Mouse (Mus musculus): ENCODE measurements at regions not wholly inside any gene's neighbourhood (a gene's known extent, or its start where the extent isn't known, plus 50 kb on each side); places are given as distances from the start of the nearest gene placed in this dataset.

DNA sequence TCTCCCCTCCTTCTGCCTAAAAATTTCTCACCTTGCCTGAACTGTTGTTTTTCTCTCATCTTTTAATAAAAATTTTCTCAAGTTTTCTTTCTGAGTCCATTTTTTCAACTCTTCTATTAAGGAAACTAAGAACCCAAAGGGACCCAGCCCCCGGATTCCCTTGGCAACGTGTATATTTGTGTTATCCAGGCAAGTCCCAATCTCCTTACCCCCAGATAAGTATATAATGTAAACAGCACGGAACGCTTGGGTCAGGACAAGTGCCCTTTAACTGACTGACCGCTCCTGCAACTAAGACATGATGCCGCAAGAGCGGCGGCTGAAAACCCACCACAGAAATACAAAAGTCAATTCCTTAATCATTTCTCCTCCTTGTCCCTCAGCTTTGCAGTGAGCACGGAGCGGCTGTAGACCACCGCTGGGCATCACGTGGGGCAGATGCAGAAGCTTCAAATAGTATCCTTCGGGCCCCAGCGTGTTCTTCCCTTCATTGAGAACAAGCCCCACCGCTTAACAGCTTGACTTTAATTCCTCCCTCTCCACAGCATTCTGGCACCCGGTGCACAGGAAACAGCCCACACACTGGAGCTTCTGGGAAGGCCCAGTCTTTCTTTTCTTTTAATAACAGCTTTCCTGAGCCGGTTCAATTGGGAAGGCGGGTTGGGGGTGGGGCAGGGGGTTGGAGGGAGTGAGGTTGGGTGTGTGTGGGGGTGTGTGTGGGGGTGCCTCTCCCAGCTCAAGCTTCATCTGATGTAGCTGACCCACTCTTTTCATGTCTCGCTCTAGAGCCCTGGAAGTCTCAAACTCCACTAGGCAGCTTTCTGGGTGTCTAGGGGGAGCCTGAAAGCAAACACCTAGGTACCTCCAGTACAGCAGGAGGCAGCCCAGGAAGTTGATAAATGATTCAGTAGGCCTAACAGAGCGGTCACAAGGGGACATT lies 234.9 kb downstream of the Csl start:
- in situ Hi-C loops (cut with MboI; ENCODE audit: low sequenced_read_pairs): no loop called here

DNA sequence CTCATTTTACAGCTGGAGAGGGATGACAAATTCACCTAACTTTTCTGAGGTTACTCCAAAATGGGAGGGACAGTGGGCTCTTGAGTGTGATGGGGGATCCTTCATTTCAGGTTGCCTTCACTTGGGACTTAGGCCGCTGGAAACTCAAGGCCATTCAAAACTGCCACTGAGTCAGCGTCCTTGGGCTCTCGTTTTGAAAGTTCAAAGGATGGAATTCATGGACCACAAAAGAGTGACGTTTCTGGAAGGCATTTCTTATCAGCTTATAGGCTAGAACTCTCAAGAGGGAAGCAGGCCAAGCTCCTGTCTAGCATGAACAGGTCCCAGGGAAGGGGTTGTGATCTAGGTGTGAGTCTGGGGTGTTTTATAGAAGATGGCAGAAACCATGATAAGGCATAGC lies 233.3 kb downstream of the Csl start:
- in situ Hi-C loops (cut with MboI; ENCODE audit: low sequenced_read_pairs): no loop called here

DNA sequence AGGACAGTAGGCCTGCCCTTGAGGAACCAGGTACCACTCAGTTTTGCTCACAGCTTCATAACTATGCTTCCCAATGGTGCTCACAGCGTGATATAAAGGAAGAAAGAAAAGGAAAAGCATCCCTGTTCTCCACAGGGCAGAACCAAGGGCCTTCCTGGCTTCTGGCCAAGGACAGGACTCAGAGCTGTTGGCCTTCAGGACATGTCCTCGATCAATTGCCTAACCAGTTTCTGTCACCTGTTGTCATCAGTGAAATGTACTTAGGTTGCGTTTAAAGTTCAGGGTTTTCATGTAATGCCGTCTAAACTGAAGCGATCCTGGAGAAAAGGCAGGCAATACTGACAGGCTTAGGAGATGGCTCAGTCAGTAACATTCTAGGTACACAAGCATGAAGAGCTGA lies 232.9 kb downstream of the Csl start:
- in situ Hi-C loops (cut with MboI; ENCODE audit: low sequenced_read_pairs): no loop called here

DNA sequence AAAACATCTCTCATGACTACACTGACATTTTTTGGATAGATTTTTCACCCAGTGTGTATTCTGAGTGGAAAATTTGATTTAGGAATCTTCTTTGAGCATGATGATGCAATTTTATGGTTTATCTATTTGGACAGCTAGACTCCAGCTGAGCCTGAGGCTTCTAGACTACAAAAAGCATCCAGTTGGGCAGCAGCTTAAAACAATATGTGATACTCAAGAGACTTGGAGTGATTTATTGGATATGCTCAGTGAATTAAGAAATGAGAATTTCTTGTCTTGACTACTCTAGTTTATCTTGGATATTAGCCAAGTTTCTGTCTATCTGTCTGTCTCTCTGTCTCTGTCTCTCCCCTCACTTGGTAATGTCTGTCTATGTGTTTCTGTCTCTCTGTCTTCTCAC lies 228.4 kb downstream of the Csl start:
- in situ Hi-C loops (cut with MboI; ENCODE audit: low sequenced_read_pairs): no loop called here

DNA sequence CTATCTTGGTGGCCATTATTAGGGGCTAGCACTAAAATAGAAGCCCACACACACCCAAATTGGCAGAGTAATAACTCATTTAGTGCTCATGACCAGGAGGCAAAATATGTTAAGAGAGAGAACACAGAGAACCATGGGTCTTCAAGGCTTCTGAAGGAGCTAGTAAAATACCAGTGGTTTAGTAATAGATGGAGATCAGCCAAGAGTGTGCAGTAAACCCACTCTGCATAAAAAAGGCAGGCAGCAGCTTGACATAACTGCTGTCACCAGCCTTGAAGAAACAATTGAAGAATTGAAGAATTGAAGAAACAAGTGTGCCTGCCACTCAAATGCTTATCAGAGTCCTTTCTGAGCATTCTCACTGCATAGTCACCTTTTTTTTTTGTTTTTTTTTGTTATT lies 227.9 kb downstream of the Csl start:
- in situ Hi-C loops (cut with MboI; ENCODE audit: low sequenced_read_pairs): no loop called here

DNA sequence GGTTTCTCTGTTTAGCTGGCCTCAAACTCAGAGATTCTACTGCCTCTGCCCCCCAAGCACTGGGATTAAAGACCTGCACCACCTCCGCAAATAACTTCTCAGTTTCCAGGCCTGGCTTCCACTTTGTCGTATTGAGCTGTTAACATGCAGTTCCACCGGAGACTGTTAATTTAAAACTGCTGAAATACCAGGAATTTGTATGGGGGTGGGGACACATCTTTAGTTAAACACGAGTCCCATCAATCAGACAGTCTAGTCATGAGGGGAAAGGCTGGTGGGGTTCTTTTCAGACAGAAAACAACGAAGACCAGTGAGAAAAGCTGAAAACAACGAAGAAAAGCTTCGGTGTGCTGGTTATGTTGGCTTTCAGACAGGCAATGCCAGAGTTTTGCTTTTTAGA lies 227.5 kb downstream of the Csl start:
- in situ Hi-C loops (cut with MboI; ENCODE audit: low sequenced_read_pairs): no loop called here

DNA sequence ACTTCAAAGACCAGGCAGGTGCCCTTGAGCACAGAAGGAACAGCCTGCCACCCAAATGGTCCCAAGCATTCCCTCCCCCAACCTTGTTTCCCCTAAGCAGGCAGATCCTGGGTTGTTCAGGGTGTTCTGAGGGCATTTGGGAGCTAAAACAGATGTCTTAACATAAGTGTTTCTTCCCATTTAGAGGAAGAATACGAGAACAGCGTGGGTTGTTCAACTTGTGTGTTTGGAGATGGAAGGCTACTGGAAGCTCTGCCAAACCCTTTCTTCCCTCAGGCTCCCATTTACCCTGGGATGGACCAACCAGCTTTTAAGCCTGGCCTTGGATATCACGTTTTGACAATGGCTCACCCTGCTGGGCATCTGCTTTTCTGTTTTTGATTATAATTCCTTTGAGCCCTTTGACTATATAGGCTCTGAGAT lies 226.8 kb downstream of the Csl start:
- in situ Hi-C loops (cut with MboI; ENCODE audit: low sequenced_read_pairs): no loop called here

DNA sequence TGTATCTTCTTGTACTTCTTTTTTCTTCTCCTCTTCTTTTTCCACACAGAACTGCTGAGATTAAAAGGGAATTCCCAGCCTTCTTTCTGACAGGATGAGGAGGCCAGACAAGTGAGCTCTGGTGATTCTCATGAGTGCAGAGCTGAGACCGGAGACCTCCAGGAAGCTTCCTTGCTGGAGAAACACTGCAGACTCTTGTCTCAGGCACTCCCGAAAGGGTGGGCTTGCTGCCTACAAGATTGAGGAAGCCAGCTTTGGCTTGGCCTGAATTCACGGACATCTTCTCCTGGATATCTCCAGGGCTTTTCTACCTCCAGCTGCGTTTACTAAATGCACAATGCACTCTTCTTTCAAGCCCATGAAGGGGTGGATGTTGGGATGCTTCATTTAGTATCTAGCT lies 226.0 kb downstream of the Csl start:
- in situ Hi-C loops (cut with MboI; ENCODE audit: low sequenced_read_pairs): no loop called here

DNA sequence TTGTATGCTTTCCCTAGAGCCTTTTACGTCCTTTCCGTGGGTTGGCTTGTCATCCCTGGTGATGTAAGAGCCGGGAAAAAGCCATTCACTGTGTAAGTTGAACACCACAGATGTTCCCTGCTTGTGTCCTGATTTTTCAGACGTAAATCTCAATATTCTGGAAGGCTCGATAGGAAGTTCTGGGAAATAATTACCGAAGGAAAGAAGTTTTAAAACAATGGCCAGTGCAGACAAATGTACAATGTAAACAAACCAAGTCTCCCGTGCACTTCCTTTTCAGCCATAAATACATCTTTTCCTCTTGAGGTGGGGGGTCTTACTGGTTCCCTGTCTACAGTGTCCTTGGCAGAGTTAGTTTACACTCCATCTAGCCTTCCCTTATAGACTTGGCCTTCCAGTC lies 225.2 kb downstream of the Csl start:
- in situ Hi-C loops (cut with MboI; ENCODE audit: low sequenced_read_pairs): no loop called here

DNA sequence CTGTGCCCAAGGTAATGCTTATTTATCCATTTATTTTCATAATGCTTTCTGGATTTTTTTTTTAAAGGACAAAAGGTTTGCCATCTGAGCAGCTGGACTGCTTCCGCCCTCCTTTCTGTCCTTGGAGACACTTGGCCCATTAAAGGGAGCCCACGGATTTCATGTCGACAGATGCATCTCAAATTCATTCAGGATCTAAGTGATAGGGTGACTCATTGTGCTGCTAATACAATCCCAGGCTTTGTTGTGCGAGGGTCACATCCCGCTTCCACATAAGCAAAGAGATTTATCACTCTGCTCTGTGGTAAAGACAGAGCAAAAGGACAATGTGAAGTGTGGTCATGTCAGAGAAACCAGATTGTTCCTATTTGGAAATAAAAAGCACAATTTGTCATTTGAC lies 220.8 kb downstream of the Csl start:
- in situ Hi-C loops (cut with MboI; ENCODE audit: low sequenced_read_pairs): no loop called here

DNA sequence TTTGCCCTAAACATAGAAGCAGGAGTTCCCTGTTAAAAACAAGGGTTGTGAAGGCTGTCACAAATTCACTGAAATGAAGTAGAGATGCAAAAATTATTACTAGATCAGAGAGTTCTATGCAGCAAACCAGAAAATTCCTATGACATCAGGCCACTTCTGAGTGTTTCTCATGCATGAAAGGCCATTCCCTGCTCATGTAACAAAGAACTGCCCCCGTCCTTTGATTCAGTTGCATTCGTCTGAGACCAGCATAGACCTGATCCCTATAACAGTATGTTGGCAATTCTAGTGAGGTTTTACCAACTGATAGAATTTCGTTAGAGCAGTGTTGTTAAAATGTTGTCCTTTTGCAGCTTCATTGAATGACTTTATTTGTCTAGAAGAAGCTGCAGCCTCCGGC lies 207.1 kb downstream of the Csl start:
- in situ Hi-C loops (cut with MboI; ENCODE audit: low sequenced_read_pairs): no loop called here

DNA sequence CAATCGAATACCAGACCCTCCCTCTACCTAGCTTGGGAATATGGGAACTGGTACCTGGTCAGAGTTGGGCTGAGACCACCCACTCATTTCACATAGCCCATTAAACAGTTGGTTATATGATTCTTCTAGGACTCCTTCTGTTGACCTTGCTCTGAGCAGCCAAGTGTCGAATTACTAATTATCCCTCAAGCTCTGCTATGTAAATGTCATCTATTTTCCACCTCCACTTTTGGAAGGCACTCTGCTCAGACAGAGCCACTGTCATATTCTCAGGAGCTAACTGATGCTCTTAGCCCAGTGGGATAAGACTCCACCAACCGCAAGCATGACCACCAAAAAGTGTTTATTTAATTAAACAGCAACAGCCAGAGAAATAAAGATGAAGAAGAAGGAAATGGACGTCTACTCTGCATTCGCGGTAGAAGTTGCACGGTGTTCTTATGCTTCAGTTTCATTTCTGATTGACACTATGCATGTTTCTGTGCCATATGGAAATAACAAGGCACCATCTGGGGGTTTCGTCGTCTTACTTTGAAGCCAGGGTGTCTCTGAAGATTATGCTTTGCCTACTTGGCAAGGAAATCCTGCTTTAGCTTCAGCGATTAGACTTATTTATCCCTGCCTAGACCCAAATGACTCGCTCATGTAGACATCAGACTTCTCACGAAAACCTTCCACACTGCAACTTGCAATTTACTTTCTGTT lies 206.5 kb downstream of the Csl start:
- in situ Hi-C loops (cut with MboI; ENCODE audit: low sequenced_read_pairs): no loop called here

DNA sequence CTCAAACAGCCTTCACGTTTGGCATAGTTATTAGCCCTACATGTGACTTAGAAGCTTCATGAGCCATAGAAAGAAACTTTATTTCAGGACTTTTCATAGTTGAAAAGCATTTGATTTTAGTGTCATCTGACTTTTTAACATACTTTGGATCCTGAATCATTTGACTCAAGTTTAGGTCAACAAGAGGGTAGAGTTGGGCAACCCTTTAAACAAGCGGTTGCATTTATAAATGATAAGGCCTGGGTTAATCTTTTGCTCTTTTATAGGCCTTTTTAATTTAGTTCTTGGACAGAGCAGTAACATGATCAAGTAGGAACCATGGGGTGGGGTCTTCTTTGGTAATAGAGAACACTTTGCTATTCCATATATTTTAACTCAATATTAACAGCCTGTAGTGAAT lies 204.4 kb downstream of the Csl start:
- in situ Hi-C loops (cut with MboI; ENCODE audit: low sequenced_read_pairs): no loop called here

DNA sequence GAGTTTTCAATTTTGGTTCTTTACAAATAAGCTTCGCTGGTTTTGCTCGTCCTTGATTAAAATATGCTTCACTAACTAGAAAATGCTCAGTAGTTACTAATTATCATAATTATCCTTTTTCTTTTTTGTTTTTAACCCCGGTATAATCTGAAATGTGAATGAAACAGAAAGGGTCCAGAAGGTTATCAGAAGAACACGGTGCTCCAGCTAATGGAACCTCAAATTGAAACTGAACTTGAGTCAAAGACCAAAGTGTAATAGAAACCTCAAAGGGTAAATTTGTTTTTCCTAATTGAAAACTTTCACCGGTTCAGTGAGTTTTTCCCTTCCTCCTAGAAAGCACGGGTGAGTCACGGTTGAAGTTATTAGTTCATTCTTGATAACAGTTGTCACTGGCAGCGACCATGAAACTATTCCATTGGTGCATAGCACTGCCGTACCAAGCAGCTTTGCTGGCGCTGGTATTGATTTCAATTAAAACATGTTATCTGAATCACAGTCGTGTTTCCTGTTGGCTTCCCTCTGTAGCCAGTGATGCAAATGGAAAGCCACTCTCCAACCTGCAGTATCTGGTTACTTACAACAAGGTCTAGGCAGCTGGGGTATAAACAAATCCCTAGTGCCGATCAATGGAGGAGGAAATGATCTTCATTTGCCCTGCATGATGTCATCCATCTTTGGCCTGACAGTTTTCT lies 203.7 kb downstream of the Csl start:
- in situ Hi-C loops (cut with MboI; ENCODE audit: low sequenced_read_pairs): no loop called here

DNA sequence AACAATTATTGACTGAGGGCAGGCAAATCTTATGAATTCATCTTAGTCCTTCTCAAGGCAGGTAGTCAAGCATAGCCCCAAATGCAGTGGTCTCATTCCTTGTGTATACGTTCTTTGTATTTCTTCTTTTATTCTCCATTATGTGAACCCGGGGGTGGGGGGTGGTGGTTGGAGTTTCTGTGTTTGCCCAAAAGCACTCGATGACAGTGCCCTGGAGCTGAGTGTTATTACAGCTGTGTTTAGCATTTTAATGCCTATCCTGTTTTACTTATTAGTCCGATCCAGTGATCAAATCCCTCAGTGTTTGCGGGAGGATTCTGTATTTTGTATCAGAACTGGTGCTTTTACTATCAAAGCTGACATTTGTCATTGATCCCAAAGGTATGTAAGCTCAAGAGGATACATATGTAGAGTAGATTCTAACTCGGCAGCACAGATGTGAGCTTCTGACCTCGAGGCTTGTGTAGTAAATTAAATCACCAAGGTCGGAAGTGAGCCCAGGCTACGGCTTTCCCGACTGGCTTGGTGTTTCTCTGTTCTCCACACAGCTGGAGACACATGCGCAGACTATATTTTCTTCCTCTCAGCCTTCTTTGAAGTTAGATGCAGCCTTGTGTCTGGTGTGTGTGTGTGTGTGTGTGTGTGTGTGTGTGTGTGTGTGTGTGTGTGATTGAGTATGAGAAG lies 203.0 kb downstream of the Csl start:
- in situ Hi-C loops (cut with MboI; ENCODE audit: low sequenced_read_pairs): no loop called here

DNA sequence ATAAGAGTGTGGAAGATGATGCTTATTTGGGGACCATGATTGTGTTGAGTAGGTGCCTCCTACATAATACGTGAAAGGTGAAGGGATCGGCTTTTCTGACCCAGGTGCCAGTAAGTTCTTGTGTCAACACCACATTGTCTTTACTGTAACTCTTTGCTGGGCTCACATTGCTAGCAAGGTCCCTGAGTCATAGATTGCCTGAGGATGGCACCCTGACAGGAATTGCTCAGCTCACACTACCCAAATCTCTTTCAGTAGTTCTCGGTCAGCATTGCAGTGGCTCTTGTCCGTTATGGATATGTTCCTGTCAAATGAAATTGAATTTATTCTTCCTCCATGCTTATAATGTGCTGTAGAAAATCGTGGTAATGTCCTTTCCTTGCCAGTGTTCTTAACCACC lies 200.8 kb downstream of the Csl start:
- in situ Hi-C loops (cut with MboI; ENCODE audit: low sequenced_read_pairs): no loop called here

DNA sequence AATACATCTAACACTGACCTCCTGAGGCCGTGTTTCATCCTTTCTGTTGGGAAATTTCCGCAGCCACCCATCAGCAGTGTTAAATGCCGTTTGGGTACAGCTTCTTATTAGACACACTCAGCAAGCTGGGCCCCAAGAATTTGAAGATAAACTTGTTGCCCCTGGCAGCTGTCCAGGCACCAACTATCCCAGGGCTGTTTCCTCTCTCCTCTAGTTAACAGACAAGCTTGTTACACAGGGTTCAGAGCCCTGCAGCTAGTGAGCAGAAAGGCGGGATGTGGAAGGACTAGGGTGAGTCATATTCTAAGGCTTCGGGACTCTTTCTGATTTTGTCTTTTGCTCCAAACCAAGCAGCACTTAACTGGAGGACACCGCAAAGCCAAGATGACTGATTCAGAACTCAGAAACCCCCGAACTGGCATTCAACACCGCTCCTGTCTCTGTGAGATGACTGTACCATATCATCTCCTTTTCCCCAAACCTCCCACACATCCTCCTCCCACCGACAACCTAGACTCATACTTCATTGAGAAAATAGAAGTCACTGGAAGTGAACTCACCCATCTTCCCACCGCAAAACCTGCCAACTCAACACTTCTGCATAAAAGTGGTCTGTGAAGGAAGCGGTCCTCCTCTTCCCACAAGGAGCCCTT lies 198.2 kb downstream of the Csl start:
- in situ Hi-C loops (cut with MboI; ENCODE audit: low sequenced_read_pairs): no loop called here

DNA sequence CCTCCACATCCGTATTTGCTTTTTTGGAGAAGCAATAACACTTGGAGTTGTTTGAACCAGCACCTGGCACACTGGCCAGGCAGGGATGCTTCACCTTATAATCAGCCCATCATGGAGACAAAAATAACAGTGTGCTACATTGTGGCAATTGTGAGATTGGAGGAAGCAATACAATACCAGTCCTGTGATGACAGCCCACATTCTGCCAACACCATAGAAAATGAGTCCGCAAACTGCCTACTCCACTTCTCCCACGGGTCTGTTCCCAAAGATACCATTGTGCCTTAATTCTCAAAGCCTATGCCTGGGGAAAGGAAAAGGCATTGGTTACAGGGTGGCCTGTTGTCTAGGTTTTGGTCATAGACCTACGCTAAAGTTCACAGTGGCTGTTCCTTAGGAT lies 194.9 kb downstream of the Csl start:
- in situ Hi-C loops (cut with MboI; ENCODE audit: low sequenced_read_pairs): no loop called here

DNA sequence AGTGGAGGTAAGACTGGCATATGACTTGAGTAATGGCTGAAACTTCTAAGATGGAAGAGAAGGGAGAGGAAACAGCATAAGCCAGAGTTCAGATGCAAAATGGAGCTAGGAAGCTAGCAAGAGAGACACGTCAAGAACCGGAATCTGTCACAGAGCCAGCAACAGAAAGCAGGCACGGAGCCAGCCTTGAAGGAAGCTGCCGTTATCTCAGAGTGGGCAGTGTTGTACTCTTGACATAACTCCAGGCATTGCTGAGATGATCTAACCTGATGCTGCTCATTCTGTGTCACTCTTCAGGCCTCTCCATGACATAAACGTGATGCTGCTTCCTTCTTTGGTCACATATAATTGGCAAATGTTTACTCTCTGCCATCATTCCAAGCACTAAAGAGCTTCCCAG lies 191.0 kb downstream of the Csl start:
- in situ Hi-C loops (cut with MboI; ENCODE audit: low sequenced_read_pairs): no loop called here

DNA sequence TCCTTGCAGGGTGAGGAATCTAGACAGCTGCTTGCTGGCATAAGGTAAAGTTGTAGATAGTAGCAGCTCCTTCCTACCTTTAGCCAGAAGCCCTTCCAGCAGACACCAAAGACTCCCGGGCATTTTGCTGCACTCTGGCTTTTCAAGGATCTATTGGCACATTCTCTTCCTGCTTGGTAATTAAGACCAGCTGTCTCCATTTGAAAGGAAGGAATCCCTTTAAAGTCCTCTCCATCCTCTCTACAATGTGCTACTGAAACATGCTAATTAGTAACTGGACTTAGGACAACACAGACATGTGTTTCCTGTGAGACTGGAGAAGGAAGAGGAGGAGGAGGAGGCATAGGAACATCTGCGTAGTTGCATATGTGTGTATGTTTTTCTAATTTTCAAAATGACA lies 189.3 kb downstream of the Csl start:
- in situ Hi-C loops (cut with MboI; ENCODE audit: low sequenced_read_pairs): loop anchor here (10.0 kb wide), 1 partner anchor 405 kb away; no protein-coding TSS in a partner anchor

DNA sequence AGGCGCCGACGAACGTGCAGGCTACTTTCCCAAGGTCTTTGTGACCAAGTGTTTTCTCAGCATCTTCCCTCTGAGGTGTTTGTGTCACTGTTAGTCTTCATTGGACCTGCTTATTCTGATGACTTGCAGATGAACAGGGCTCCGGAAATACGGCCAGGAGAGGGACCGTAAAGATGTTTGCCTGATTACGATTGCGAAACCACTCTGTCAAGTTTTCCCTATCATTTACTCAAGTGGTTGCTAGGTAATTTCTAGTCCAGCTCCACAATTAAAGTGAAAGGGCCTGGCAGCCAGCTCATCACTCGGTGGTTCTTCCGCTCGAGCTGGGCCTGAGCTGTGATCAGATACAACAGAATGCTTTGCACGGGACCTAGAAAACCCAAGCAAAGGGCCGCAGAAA lies 185.5 kb downstream of the Csl start:
- in situ Hi-C loops (cut with MboI; ENCODE audit: low sequenced_read_pairs): loop anchor here (10.0 kb wide), 1 partner anchor 409 kb away; no protein-coding TSS in a partner anchor

Measured in CH12F3 (cell line).